ENCODE assay signal across 8 mouse cellular contexts in genomic region chr2:161107236-161107635, GRCm38 (mm10). TPM values are rescaled to one million over a fixed set of nuclear protein-coding genes. Genes with fewer than 3 reads are reported as not detected.
DNase-seq lines count a peak whose midpoint lies in the region; ATAC-seq and TF ChIP-seq lines count a peak whose summit lies in the region.

No protein-coding gene starts in this region.

- H3K36me3 ChIP-seq in heart, embryonic 16.5 days (ENCODE audit: control insufficient read depth, insufficient read depth) = no peaks in the 10 kb centered on the region
- H3K36me3 ChIP-seq in forebrain, postnatal 0 days (ENCODE audit: insufficient read depth) = no peaks in the 10 kb centered on the region
- H3K36me3 ChIP-seq in midbrain, embryonic 11.5 days (ENCODE audit: control insufficient read depth, insufficient read depth, low read length) = no peaks in the 10 kb centered on the region

- no peak for DNase-seq in heart, postnatal 25 days (ENCODE audit: low spot score)
- DNase-seq in Muller cell, postnatal 12 days (ENCODE audit: inconsistent ontology term) = peak; percentile 30
- peak; percentile 37 for DNase-seq in forebrain, postnatal 0 days
- no peak for DNase-seq in midbrain, embryonic 11.5 days (ENCODE audit: low spot score, missing footprints)
- no peak for DNase-seq in adrenal gland, adult 18-20 months (ENCODE audit: low spot score in 2 of 2)
- DNase-seq in kidney, postnatal 36 days = no peak
- DNase-seq in layer of hippocampus, adult 9-11 months = no peak

- no peak overlapping the region for H3K9ac ChIP-seq in heart, embryonic 16.5 days (ENCODE audit: low read length)
- H3K9ac ChIP-seq in forebrain, postnatal 0 days = peak overlapping the region; percentile 79; the same call in 1 of the 2 replicates
- H3K9ac ChIP-seq in midbrain, embryonic 11.5 days (ENCODE audit: low read length) = no peak overlapping the region

- no peaks in the 10 kb centered on the region for H3K9me3 ChIP-seq in heart, embryonic 16.5 days (replicated peaks; ENCODE audit: control insufficient read depth, low read length)
- H3K9me3 ChIP-seq in forebrain, postnatal 0 days (ENCODE audit: low read length) = no peaks in the 10 kb centered on the region
- H3K9me3 ChIP-seq in midbrain, embryonic 11.5 days (ENCODE audit: control insufficient read depth, low read length) = no peaks in the 10 kb centered on the region

- intact Hi-C loops in heart, postnatal 25 days (cut with DNase I) = no loop called here

- ATAC-seq in heart, embryonic 16.5 days (replicated peaks; ENCODE audit: extremely low read depth, insufficient read depth, low FRiP score) = no peak
- ATAC-seq in forebrain, postnatal 0 days = no peak
- ATAC-seq in midbrain, embryonic 11.5 days (ENCODE audit: low FRiP score) = no peak

- WGBS in heart, embryonic 16.5 days = 77% methylated on average over 2 of the region's 2 CpGs
- 37% methylated on average over 2 of the region's 2 CpGs for WGBS in forebrain, postnatal 0 days
- WGBS in midbrain, embryonic 11.5 days = 88% methylated on average over 2 of the region's 2 CpGs

- H3K4me2 ChIP-seq in heart, embryonic 16.5 days (ENCODE audit: low read depth, low read length) = peak overlapping the region; percentile 69
- H3K4me2 ChIP-seq in forebrain, postnatal 0 days (ENCODE audit: low read depth) = peak overlapping the region; percentile 70
- peak overlapping the region; percentile 68 for H3K4me2 ChIP-seq in midbrain, embryonic 11.5 days

- no peak for TF ChIP-seq CTCF in forebrain, postnatal 0 days (IDR thresholded peaks at IDR 0.05; ENCODE audit: low read depth)

- H3K4me3 ChIP-seq in heart, embryonic 16.5 days (ENCODE audit: low read length) = peak overlapping the region; percentile 96
- H3K4me3 ChIP-seq in forebrain, postnatal 0 days (ENCODE audit: low read depth, low read length) = 0 out of 2 replicates have a peak overlapping the region, but pooled peaks have one; percentile 100
- peak overlapping the region; percentile 96; the same call in 1 of the 2 replicates for H3K4me3 ChIP-seq in midbrain, embryonic 11.5 days (ENCODE audit: low read depth, low read length)

- no peaks in the 10 kb centered on the region for H3K27me3 ChIP-seq in heart, embryonic 16.5 days (ENCODE audit: control insufficient read depth, insufficient read depth, low read length)
- no peaks in the 10 kb centered on the region for H3K27me3 ChIP-seq in forebrain, postnatal 0 days (ENCODE audit: insufficient read depth, low read length)
- no peaks in the 10 kb centered on the region for H3K27me3 ChIP-seq in midbrain, embryonic 11.5 days (ENCODE audit: control insufficient read depth, insufficient read depth, low read length)

- H3K4me1 ChIP-seq in heart, embryonic 16.5 days (ENCODE audit: control insufficient read depth, insufficient read depth, low read length) = peaks cover 27% of the 10 kb centered on the region
- peaks cover 18% of the 10 kb centered on the region for H3K4me1 ChIP-seq in forebrain, postnatal 0 days (ENCODE audit: insufficient read depth)
- peaks cover 9% of the 10 kb centered on the region for H3K4me1 ChIP-seq in midbrain, embryonic 11.5 days (ENCODE audit: control insufficient read depth, insufficient read depth, low read length)

- H3K27ac ChIP-seq in heart, embryonic 16.5 days (ENCODE audit: low read length) = no peak overlapping the region
- H3K27ac ChIP-seq in forebrain, postnatal 0 days (ENCODE audit: low read depth, low read length) = no peak overlapping the region
- no peak overlapping the region for H3K27ac ChIP-seq in midbrain, embryonic 11.5 days (ENCODE audit: low read depth, low read length)

RNA-seq across cellular contexts. Expression of gene Chd6, which starts 1.6 kb away (rescaled TPM):
- 18.4 and 18.8 TPM in 2 replicates for polyA plus RNA-seq in heart, embryonic 16.5 days (2015; fragmentation: Nextera tagmentation; extraction: Ambion mirVana)
- 10 to 100 TPM; 64.1 to 65.6 TPM for total RNA-seq in heart, postnatal 25 days (2021)
- total RNA-seq in forebrain, postnatal 0 days (2014; rRNA removed) = 48.0 and 61.0 TPM in 2 replicates
- 11.0 and 20.7 TPM in 2 replicates for polyA plus RNA-seq in forebrain, postnatal 0 days (2015; fragmentation: Nextera tagmentation; extraction: Ambion mirVana)
- polyA plus RNA-seq in midbrain, embryonic 11.5 days (2014; fragmentation: Nextera tagmentation; extraction: Ambion mirVana) = 34.4 and 38.0 TPM in 2 replicates
- total RNA-seq in adrenal gland, adult 18-20 months (2021) = 10 to 100 TPM; 20.9 to 26.9 TPM

Comparison
In these comparisons a context has a peak if more than half of its experiments do, and no peak if none do; other contexts are left out.
1. DNase-seq: peak in Muller cell, postnatal 12 days (single experiment) and forebrain, postnatal 0 days (single experiment); none in heart, postnatal 25 days (single experiment), midbrain, embryonic 11.5 days (single experiment), adrenal gland, adult 18-20 months (0 of 2), kidney, postnatal 36 days (0 of 2) and layer of hippocampus, adult 9-11 months (single experiment).
2. Peak in every context shown above with its lines, with median percentiles within 50 percentile points of each other: H3K4me2 ChIP-seq and H3K4me3 ChIP-seq.